Mouse (Mus musculus): Measurements from ENCODE around the gene Tsg101.

- TF ChIP-seq POLR2A (IDR thresholded peaks at IDR 0.05; ENCODE audit: borderline replicate concordance, low read depth, low read length) (no peak), CTCF (IDR thresholded peaks at IDR 0.05; ENCODE audit: low read depth, low read length) (no peak)
Measured at GRCm38 (mm10) chr7:46859031-46859430, 60.7 kb downstream of the Tsg101 start.

Measured in bone marrow macrophage, adult 2 months (primary cell).